Mouse (Mus musculus) midbrain, embryonic 16.5 days (tissue): ENCODE results near the gene Nin. TPM values are rescaled to one million over a fixed set of nuclear protein-coding genes. Genes with fewer than 3 reads are reported as not detected.

Experiments used
- ATAC-seq: fragments of 200-750 bp; cut with Nextera tagmentation; 2 replicates; pipeline ENCODE4 v1.8.0; 2017; ENCODE audit warnings: moderate TSS enrichment
- H3K27ac ChIP-seq: fragments of 300-500 bp; sonication (generic); 2 replicates; pipeline ENCODE4 v1.5.1; 2014; ENCODE audit warnings: mild to moderate bottlenecking, low read length, mixed read lengths
- H3K27me3 ChIP-seq: fragments of 300-500 bp; sonication (generic); 2 replicates; pipeline ENCODE4 v1.6.1; 2014; ENCODE audit warnings: low read depth, low read length, mixed read lengths; ENCODE audit not compliant: control insufficient read depth, insufficient read depth
- H3K36me3 ChIP-seq: fragments of 300-500 bp; sonication (generic); 2 replicates; pipeline ENCODE4 v1.6.1; 2014; ENCODE audit warnings: mild to moderate bottlenecking, low read length, moderate library complexity, mixed read lengths; ENCODE audit not compliant: control insufficient read depth, insufficient read depth
- H3K4me1 ChIP-seq: fragments of 300-500 bp; sonication (generic); 2 replicates; pipeline ENCODE4 v1.6.1; 2014; ENCODE audit warnings: mild to moderate bottlenecking, low read length, mixed read lengths; ENCODE audit not compliant: control insufficient read depth, insufficient read depth
- H3K4me2 ChIP-seq: fragments of 300-500 bp; sonication (generic); 2 replicates; pipeline ENCODE4 v1.6.1; 2014; ENCODE audit warnings: mild to moderate bottlenecking, low read length, mixed read lengths
- H3K4me3 ChIP-seq: fragments of 300-500 bp; sonication (generic); 2 replicates; pipeline ENCODE4 v1.5.1; 2014; ENCODE audit warnings: low read depth, mild to moderate bottlenecking, low read length, moderate library complexity, mixed read lengths
- H3K9ac ChIP-seq: fragments of 300-500 bp; sonication (generic); 2 replicates; pipeline ENCODE4 v1.6.1; 2014; ENCODE audit warnings: low read depth, low read length, mixed read lengths
- H3K9me3 ChIP-seq: fragments of 300-500 bp; sonication (generic); replicated peaks from 2 replicates; pipeline ENCODE4 v1.6.1; 2014; ENCODE audit warnings: mild to moderate bottlenecking, low read length, mixed read lengths; ENCODE audit not compliant: control insufficient read depth, poor library complexity, severe bottlenecking
- WGBS: fragments of 180-500 bp; shearing (Covaris S2); extraction: QIAGEN DNeasy Blood & Tissue Kit; methylation state at CpG from one replicate; pipeline ENCODE4 v1.1.7; 2014; 5-methylcytosine and 5-hydroxymethylcytosine counted together
- polyA plus RNA-seq: library from polyadenylated mRNA; unstranded; fragments of >200 nt; fragmentation: Nextera tagmentation; extraction: Ambion mirVana; gene quantifications from 2 replicates; pipeline ENCODE4 v1.2.1, GENCODE M21; 2015

Nin gene
- polyA plus RNA-seq, 1 experiment from 2014 or later, result 14.1 TPM

DNA sequence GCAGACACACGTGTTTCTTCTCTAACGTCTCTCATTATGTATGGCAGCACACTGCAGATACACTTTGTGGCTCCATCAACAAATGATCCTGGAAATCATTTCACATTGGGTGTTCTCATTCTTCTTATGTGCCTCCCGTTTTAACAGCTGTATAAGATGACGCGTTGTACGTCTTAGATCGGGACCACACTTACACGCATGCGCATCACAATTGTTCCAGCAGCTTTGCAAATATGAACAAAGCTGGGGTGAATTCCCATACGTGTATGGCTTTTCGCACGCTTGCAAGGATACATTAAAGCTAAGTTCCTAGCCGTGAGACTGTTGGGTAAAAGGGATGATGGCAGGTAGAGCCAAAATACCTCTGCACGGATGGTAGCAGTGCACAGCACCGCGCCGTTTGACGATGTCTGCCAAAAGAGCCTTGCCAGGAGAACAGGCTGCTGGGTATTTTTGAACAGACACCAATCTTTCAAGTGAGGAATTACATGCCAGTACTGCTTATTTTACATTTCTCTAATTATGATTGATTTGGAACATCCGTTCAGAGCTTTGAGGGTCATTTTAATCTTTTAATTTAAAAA, 76.7 kb downstream of the Nin start:
- H3K9ac ChIP-seq, result no peak overlapping the region
- WGBS, result 93% methylated on average over 19 of the region's 19 CpGs
- no peak overlapping the region for H3K27ac ChIP-seq
- no peak for ATAC-seq
- H3K4me3 ChIP-seq, result no peak overlapping the region
- no peaks in the 10 kb centered on the region for H3K9me3 ChIP-seq
- no peak overlapping the region for H3K4me2 ChIP-seq
- no peaks in the 10 kb centered on the region for H3K4me1 ChIP-seq
- H3K36me3 ChIP-seq, result peaks cover 14% of the 10 kb centered on the region
- no peaks in the 10 kb centered on the region for H3K27me3 ChIP-seq

DNA sequence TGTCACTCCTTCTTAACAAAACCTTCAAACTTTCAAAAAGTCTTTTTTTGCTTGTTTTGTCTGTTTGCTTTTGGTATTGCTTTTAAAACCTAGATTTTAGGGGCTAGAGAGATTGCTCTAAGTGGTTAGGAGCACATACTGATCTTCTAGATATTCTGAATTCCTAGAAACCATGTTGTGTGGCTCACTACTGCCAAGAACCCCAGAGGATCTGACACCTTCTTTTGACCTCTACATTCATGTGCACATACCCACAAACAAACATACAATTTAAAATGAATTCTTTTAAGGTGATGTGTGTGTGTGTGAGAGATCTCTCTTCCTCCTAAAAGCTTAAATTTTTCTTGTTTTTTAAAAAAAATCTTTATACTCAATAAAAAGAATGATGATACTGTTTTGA, 87.3 kb downstream of the Nin start:
- no peak for ATAC-seq
- no peaks in the 10 kb centered on the region for H3K9me3 ChIP-seq
- no peak overlapping the region for H3K4me3 ChIP-seq
- H3K4me1 ChIP-seq, result no peaks in the 10 kb centered on the region
- H3K36me3 ChIP-seq, result peaks cover 29% of the 10 kb centered on the region
- no peak overlapping the region for H3K27ac ChIP-seq
- no peak overlapping the region for H3K9ac ChIP-seq
- H3K27me3 ChIP-seq, result no peaks in the 10 kb centered on the region
- H3K4me2 ChIP-seq, result no peak overlapping the region

DNA sequence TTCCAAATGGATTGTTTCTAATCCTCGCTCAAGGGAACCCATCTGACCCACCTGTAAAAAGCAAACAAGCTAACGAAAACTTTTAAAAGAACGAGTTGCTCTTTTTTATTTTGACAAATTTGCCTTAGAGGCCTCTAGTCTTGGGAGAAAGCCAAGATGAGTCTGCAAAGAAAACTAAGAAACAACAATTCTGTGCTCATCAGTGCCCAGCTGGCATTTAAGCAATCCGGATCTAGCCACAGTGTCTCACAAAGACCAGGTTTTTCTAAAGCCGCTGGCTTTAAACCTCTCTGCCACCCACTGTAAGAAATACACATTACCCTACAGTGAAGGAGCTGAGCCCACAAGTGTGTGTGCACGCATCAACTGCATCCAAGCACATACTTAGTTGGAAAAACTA, 88.1 kb downstream of the Nin start:
- Histone ChIP-seq H3K36me3 (peaks cover 25% of the 10 kb centered on the region), H3K9me3 (no peaks in the 10 kb centered on the region), H3K27me3 (no peaks in the 10 kb centered on the region), H3K4me1 (no peaks in the 10 kb centered on the region), H3K4me2 (no peak overlapping the region), H3K9ac (no peak overlapping the region), H3K4me3 (no peak overlapping the region), H3K27ac (no peak overlapping the region)
- no peak for ATAC-seq
- WGBS, result 86% methylated on average over 6 of the region's 6 CpGs

DNA sequence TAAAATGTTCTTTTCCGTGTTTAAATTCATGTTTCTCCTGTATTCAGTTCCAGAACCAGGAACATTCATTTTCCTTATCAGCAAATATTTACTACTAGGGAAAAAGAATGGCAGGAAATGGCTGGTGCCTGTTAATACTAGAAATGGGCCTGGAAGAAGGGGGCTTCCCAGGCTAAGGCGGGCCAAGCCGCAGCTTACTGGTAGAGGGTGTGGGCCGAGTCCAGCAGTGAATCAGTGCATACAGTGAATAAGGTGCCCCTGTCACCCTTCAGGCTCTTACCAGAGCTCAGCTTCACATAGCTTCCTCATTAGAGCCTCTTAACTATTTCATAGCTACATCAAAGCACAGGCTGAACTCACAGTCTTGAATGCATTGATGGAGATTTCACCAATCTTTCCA, 89.9 kb downstream of the Nin start:
- 91% methylated on average over 4 of the region's 4 CpGs for WGBS

DNA sequence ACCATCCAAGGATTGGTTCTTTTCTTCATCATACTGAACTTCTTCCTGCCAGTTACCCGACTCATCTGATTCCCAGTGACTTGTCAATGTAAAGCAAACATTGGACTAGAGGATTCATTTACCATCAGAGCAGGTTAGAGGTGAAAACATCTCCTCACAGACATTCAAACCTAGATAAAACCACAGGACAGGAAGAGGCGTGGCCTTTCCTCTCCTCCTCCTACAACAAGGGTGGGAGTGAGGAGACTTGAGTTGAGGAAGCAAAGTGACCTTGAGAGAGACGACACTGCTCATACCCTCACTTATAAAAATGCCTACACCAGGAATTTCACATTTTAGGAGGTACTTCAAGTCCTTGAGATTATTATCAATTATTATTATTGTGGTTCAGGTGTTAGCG, 95.4 kb downstream of the Nin start:
- WGBS, result 86% methylated on average over 4 of the region's 4 CpGs
- H3K27ac ChIP-seq, result no peak overlapping the region
- peaks cover 19% of the 10 kb centered on the region for H3K36me3 ChIP-seq
- H3K4me3 ChIP-seq, result no peak overlapping the region
- H3K4me2 ChIP-seq, result no peak overlapping the region
- no peaks in the 10 kb centered on the region for H3K4me1 ChIP-seq
- H3K27me3 ChIP-seq, result no peaks in the 10 kb centered on the region
- no peak overlapping the region for H3K9ac ChIP-seq
- H3K9me3 ChIP-seq, result no peaks in the 10 kb centered on the region
- no peak for ATAC-seq

More for the DNA sequence above, 89.9 kb downstream of the Nin start:
- no peak for ATAC-seq
- H3K4me1 ChIP-seq, result no peaks in the 10 kb centered on the region
- H3K27ac ChIP-seq, result no peak overlapping the region
- no peaks in the 10 kb centered on the region for H3K27me3 ChIP-seq
- H3K9ac ChIP-seq, result no peak overlapping the region
- H3K36me3 ChIP-seq, result peaks cover 21% of the 10 kb centered on the region
- no peak overlapping the region for H3K4me3 ChIP-seq
- H3K4me2 ChIP-seq, result no peak overlapping the region
- no peaks in the 10 kb centered on the region for H3K9me3 ChIP-seq

DNA sequence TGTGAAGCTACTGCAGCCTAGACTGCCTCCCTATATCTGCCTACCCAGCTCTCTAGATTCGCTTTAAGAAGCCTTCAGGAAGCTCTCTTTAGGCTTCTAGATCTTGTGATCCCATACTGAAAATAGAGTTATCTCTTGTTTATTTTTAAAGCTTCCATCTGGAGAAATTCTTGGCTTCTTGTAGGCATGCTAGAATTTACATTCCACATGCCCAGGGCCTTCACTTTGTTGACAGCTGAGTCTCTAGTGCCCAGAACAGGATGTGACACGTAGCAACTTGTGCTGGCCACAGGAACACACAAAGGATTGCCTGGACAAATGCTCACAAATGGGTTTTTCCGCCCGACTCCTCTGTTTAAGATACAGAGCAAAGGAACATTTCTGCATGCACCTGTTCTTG, 97.6 kb downstream of the Nin start:
- H3K4me2 ChIP-seq, result no peak overlapping the region
- 83% methylated on average over 4 of the region's 4 CpGs for WGBS
- H3K36me3 ChIP-seq, result peaks cover 22% of the 10 kb centered on the region
- no peak for ATAC-seq
- no peak overlapping the region for H3K27ac ChIP-seq
- no peak overlapping the region for H3K9ac ChIP-seq
- no peaks in the 10 kb centered on the region for H3K27me3 ChIP-seq
- H3K4me3 ChIP-seq, result no peak overlapping the region
- H3K9me3 ChIP-seq, result no peaks in the 10 kb centered on the region
- no peaks in the 10 kb centered on the region for H3K4me1 ChIP-seq

DNA sequence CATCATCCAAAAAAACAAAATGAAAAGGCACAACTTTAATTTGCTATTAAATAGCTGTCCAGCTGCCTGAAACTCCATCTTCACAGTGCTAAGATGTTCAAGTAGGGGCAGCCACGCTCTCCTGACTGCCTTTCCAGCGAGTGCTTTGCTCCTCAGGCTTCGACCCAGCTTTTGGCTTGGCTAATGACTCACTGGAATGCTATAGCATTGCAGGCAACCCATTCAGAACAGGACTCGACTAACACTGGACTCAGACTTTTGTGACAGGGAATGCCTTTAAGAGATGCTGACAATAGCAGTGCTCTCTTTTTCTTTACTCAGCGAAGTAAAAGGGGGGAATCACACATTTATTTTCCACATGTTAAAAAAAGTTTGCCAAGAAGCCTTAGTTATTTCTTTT, 101.8 kb downstream of the Nin start:
- no peak overlapping the region for H3K4me3 ChIP-seq
- no peaks in the 10 kb centered on the region for H3K27me3 ChIP-seq
- no peak overlapping the region for H3K27ac ChIP-seq
- H3K9me3 ChIP-seq, result no peaks in the 10 kb centered on the region
- 39% methylated on average over 5 of the region's 5 CpGs for WGBS
- H3K36me3 ChIP-seq, result peaks cover 15% of the 10 kb centered on the region
- no peak for ATAC-seq
- H3K9ac ChIP-seq, result no peak overlapping the region
- no peak overlapping the region for H3K4me2 ChIP-seq
- no peaks in the 10 kb centered on the region for H3K4me1 ChIP-seq

DNA sequence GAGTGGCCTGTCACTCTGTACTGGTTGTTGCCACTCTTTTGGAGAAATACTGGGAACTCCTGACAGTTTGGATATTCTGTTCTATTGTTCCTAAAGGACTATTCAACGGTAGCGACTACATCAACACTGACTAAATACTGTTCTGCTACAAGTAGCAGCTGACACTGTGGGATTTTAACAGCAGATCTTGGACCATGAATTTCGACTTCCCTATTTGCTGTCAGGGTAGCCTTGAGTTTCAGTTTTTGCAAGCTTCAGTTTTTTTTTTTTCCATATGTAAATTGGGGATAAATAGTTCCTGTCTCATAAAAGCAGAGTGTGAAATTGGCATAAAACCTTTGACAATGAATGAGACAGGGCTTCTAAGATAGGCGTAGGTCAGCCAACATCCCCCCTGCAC, 103.2 kb downstream of the Nin start:
- no peak overlapping the region for H3K4me3 ChIP-seq
- WGBS, result 91% methylated on average over 4 of the region's 4 CpGs
- no peaks in the 10 kb centered on the region for H3K9me3 ChIP-seq
- ATAC-seq, result no peak
- no peak overlapping the region for H3K9ac ChIP-seq
- H3K27ac ChIP-seq, result no peak overlapping the region
- H3K27me3 ChIP-seq, result no peaks in the 10 kb centered on the region
- H3K4me2 ChIP-seq, result no peak overlapping the region
- no peaks in the 10 kb centered on the region for H3K4me1 ChIP-seq
- H3K36me3 ChIP-seq, result peaks cover 12% of the 10 kb centered on the region

DNA sequence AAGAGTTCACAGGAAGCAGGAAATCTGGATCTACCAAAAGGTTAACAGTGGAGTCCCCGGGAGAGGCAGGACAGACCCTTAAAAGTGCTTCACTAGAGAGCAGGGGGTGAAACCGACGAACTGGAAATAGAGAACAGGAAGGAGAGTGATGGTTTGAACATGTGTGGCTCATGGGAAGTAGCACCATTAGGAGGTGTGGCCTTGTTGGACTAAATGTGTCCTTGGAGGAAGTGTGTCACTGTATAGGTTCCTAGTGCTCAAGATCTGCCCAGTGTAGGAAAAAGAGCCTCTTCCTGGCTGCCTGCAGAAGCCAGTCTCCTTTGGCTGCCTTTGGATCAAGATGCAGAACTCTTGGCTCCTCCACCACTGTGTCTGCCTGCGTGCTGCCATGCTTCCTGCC, 108.4 kb downstream of the Nin start:
- Histone ChIP-seq H3K4me3 (no peak overlapping the region), H3K27ac (no peak overlapping the region), H3K9me3 (no peaks in the 10 kb centered on the region), H3K9ac (no peak overlapping the region), H3K36me3 (no peaks in the 10 kb centered on the region), H3K4me2 (no peak overlapping the region), H3K27me3 (no peaks in the 10 kb centered on the region), H3K4me1 (no peaks in the 10 kb centered on the region)
- no peak for ATAC-seq
- WGBS, result 89% methylated on average over 4 of the region's 4 CpGs
